Mouse (Mus musculus) liver, embryonic 16.5 days (tissue): Measurements from ENCODE around the gene Qars. TPM values are rescaled to one million over a fixed set of nuclear protein-coding genes. Genes with fewer than 3 reads are reported as not detected.

Experiments used
- ATAC-seq: fragments of 200-750 bp; cut with Nextera tagmentation; 2 replicates; pipeline ENCODE4 v1.8.0; 2017; ENCODE audit warnings: low read depth, mild to moderate bottlenecking, moderate number of reproducible peaks, moderate library complexity
- H3K27ac ChIP-seq: fragments of 300-500 bp; sonication (generic); 2 replicates; pipeline ENCODE4 v1.5.1; 2014; ENCODE audit warnings: mild to moderate bottlenecking, low read length
- H3K27me3 ChIP-seq: fragments of 300-500 bp; sonication (generic); 2 replicates; pipeline ENCODE4 v1.6.1; 2014; ENCODE audit warnings: low read depth, low read length, mixed read lengths; ENCODE audit not compliant: control insufficient read depth, insufficient read depth
- H3K36me3 ChIP-seq: fragments of 300-500 bp; sonication (generic); 2 replicates; pipeline ENCODE4 v1.6.1; 2014; ENCODE audit warnings: mild to moderate bottlenecking; ENCODE audit not compliant: control insufficient read depth, insufficient read depth
- H3K4me1 ChIP-seq: fragments of 300-500 bp; sonication (generic); 2 replicates; pipeline ENCODE4 v1.6.1; 2014; ENCODE audit warnings: low read depth, low read length, mixed read lengths; ENCODE audit not compliant: control insufficient read depth
- H3K4me2 ChIP-seq: fragments of 300-500 bp; sonication (generic); 2 replicates; pipeline ENCODE4 v1.6.1; 2014; ENCODE audit warnings: low read depth, low read length, mixed read lengths
- H3K4me3 ChIP-seq: fragments of 300-500 bp; sonication (generic); 2 replicates; pipeline ENCODE4 v1.5.1; 2014; ENCODE audit warnings: low read depth, mild to moderate bottlenecking, low read length
- H3K9ac ChIP-seq: fragments of 300-500 bp; sonication (generic); 2 replicates; pipeline ENCODE4 v1.6.1; 2014; ENCODE audit warnings: low read depth, low read length
- H3K9me3 ChIP-seq: fragments of 300-500 bp; sonication (generic); replicated peaks from 2 replicates; pipeline ENCODE4 v1.6.1; 2016; ENCODE audit warnings: low read length; ENCODE audit not compliant: control insufficient read depth
- WGBS: fragments of 180-500 bp; shearing (Covaris S2); extraction: QIAGEN DNeasy Blood & Tissue Kit; methylation state at CpG from one replicate; pipeline ENCODE4 v1.1.7; 2014; ENCODE audit not compliant: insufficient replicate concordance; 5-methylcytosine and 5-hydroxymethylcytosine counted together
- polyA plus RNA-seq: library from polyadenylated mRNA; unstranded; fragments of >200 nt; fragmentation: Nextera tagmentation; extraction: Ambion mirVana; gene quantifications from 2 replicates; pipeline ENCODE4 v1.2.1, GENCODE M21; 2015

Gene Qars
- polyA plus RNA-seq, 1 experiment from 2014 or later, result 51.4 TPM

GRCm38 (mm10) chr9:108483051-108483790 lies 24.3 kb upstream of the Qars start:
- H3K27ac ChIP-seq, result no peak overlapping the region
- 82% methylated on average over 18 of the region's 18 CpGs for WGBS
- ATAC-seq, result no peak

GRCm38 (mm10) chr9:108484021-108484420 lies 23.5 kb upstream of the Qars start:
- Histone ChIP-seq H3K4me2 (no peak overlapping the region), H3K9ac (no peak overlapping the region), H3K9me3 (no peaks in the 10 kb centered on the region), H3K4me3 (no peak overlapping the region), H3K36me3 (no peaks in the 10 kb centered on the region; the same call in 1 of the 2 replicates), H3K27me3 (peaks cover 3% of the 10 kb centered on the region; the same call in 1 of the 2 replicates), H3K4me1 (peaks cover 3% of the 10 kb centered on the region), H3K27ac (no peak overlapping the region)
- ATAC-seq, result no peak
- 81% methylated on average over 15 of the region's 15 CpGs for WGBS

More at GRCm38 (mm10) chr9:108483051-108483790, 24.3 kb upstream of the Qars start:
- H3K27me3 ChIP-seq, result peaks cover 7% of the 10 kb centered on the region
- no peaks in the 10 kb centered on the region; the same call in 1 of the 2 replicates for H3K36me3 ChIP-seq
- H3K9ac ChIP-seq, result no peak overlapping the region
- H3K4me2 ChIP-seq, result no peak overlapping the region
- no peaks in the 10 kb centered on the region for H3K9me3 ChIP-seq
- no peak overlapping the region for H3K4me3 ChIP-seq
- peaks cover 7% of the 10 kb centered on the region for H3K4me1 ChIP-seq

- WGBS, result 79% methylated on average over 19 of the region's 19 CpGs
- H3K27me3 ChIP-seq, result no peaks in the 10 kb centered on the region
- no peaks in the 10 kb centered on the region for H3K9me3 ChIP-seq
- no peak overlapping the region for H3K4me3 ChIP-seq
- peaks cover 6% of the 10 kb centered on the region for H3K4me1 ChIP-seq
- no peak overlapping the region for H3K4me2 ChIP-seq
- no peak for ATAC-seq
- no peaks in the 10 kb centered on the region; the same call in 1 of the 2 replicates for H3K36me3 ChIP-seq
- H3K27ac ChIP-seq, result no peak overlapping the region
- no peak overlapping the region for H3K9ac ChIP-seq
These were observed 22.1 kb upstream of the Qars start for GRCm38 (mm10) chr9:108485301-108485875.

- peaks cover 12% of the 10 kb centered on the region for H3K4me1 ChIP-seq
- no peak overlapping the region for H3K27ac ChIP-seq
- H3K27me3 ChIP-seq, result no peaks in the 10 kb centered on the region
- no peak overlapping the region for H3K4me2 ChIP-seq
- no peak for ATAC-seq
- WGBS, result 65% methylated on average over 8 of the region's 8 CpGs
- H3K4me3 ChIP-seq, result no peak overlapping the region
- no peaks in the 10 kb centered on the region; the same call in 1 of the 2 replicates for H3K36me3 ChIP-seq
- no peak overlapping the region for H3K9ac ChIP-seq
- H3K9me3 ChIP-seq, result no peaks in the 10 kb centered on the region
These were observed 20.5 kb upstream of the Qars start for GRCm38 (mm10) chr9:108486973-108487530.

- H3K4me2 ChIP-seq, result no peak overlapping the region
- H3K27me3 ChIP-seq, result no peaks in the 10 kb centered on the region
- no peak for ATAC-seq
- H3K9ac ChIP-seq, result no peak overlapping the region
- H3K9me3 ChIP-seq, result no peaks in the 10 kb centered on the region
- peaks cover 18% of the 10 kb centered on the region for H3K4me1 ChIP-seq
- peaks cover 11% of the 10 kb centered on the region for H3K36me3 ChIP-seq
- H3K27ac ChIP-seq, result no peak overlapping the region
- 81% methylated on average over 17 of the region's 17 CpGs for WGBS
- H3K4me3 ChIP-seq, result no peak overlapping the region
These were observed 19.1 kb upstream of the Qars start for GRCm38 (mm10) chr9:108488403-108488802.

GRCm38 (mm10) chr9:108489215-108489614 lies 18.3 kb upstream of the Qars start:
- Histone ChIP-seq H3K4me3 (no peak overlapping the region), H3K27me3 (no peaks in the 10 kb centered on the region), H3K27ac (no peak overlapping the region), H3K36me3 (peaks cover 19% of the 10 kb centered on the region), H3K4me1 (peaks cover 18% of the 10 kb centered on the region), H3K9ac (no peak overlapping the region), H3K9me3 (no peaks in the 10 kb centered on the region), H3K4me2 (no peak overlapping the region)
- 91% methylated on average over 20 of the region's 20 CpGs for WGBS
- no peak for ATAC-seq

- Histone ChIP-seq H3K27ac (peak overlapping the region; percentile 97), H3K9me3 (no peaks in the 10 kb centered on the region), H3K4me2 (peak overlapping the region; percentile 90), H3K4me1 (peaks cover 18% of the 10 kb centered on the region), H3K36me3 (peaks cover 26% of the 10 kb centered on the region), H3K4me3 (peak overlapping the region; percentile 100), H3K27me3 (no peaks in the 10 kb centered on the region), H3K9ac (peak overlapping the region; percentile 97)
- WGBS, result 66% methylated on average over 26 of the region's 26 CpGs
- ATAC-seq, result no peak
These were observed 17.6 kb upstream of the Qars start for GRCm38 (mm10) chr9:108489702-108490558.

GRCm38 (mm10) chr9:108490559-108491285 lies 16.8 kb upstream of the Qars start, which contains the start of gene Usp19:
TSS of gene Usp19 (plus strand) at chr9:108490602.
- Histone ChIP-seq H3K9me3 (no peaks in the 10 kb centered on the region), H3K36me3 (peaks cover 32% of the 10 kb centered on the region), H3K27me3 (no peaks in the 10 kb centered on the region), H3K4me1 (peaks cover 18% of the 10 kb centered on the region), H3K9ac (peak within 1 kb of the TSS; percentile 97), H3K4me2 (peak within 1 kb of the TSS; percentile 90), H3K4me3 (peak within 1 kb of the TSS; percentile 100), H3K27ac (peak within 1 kb of the TSS; percentile 97)
- 0% methylated on average over 69 of the region's 69 CpGs for WGBS
- peak; percentile 91 for ATAC-seq
